Mouse (Mus musculus): ENCODE measurements around the gene Ddx20. TPM values are rescaled to one million over a fixed set of nuclear protein-coding genes. Genes with fewer than 3 reads are reported as not detected.

Ddx20 gene
- polyA plus RNA-seq, 1 experiment from 2014 or later: 24.6 TPM

- Histone ChIP-seq H3K4me2 (ENCODE audit: low read length) (no peak overlapping the region), H3K27ac (ENCODE audit: low read length) (no peak overlapping the region), H3K27me3 (ENCODE audit: control insufficient read depth, insufficient read depth, low read depth, low read length) (no peaks in the 10 kb centered on the region), H3K4me3 (ENCODE audit: low read depth, low read length) (no peak overlapping the region), H3K9ac (ENCODE audit: low read depth, low read length) (no peak overlapping the region), H3K9me3 (replicated peaks; ENCODE audit: control insufficient read depth, low read length, poor library complexity, severe bottlenecking) (no peaks in the 10 kb centered on the region), H3K4me1 (ENCODE audit: control insufficient read depth, insufficient read depth, low read length) (no peaks in the 10 kb centered on the region), H3K36me3 (ENCODE audit: control insufficient read depth, insufficient read depth, low read length) (peaks cover 6% of the 10 kb centered on the region)
- ATAC-seq: no peak
- 85% methylated on average over 9 of the region's 9 CpGs for WGBS
These were observed 22.1 kb downstream of the Ddx20 start for GRCm38 (mm10) chr3:105665105-105665765.

GRCm38 (mm10) chr3:105663043-105663442, 24.3 kb downstream of the Ddx20 start:
- no peaks in the 10 kb centered on the region for H3K27me3 ChIP-seq (ENCODE audit: control insufficient read depth, insufficient read depth, low read depth, low read length)
- no peak overlapping the region for H3K27ac ChIP-seq (ENCODE audit: low read length)
- H3K36me3 ChIP-seq (ENCODE audit: control insufficient read depth, insufficient read depth, low read length): no peaks in the 10 kb centered on the region
- H3K4me2 ChIP-seq (ENCODE audit: low read length): no peak overlapping the region
- H3K4me1 ChIP-seq (ENCODE audit: control insufficient read depth, insufficient read depth, low read length): no peaks in the 10 kb centered on the region
- 69% methylated on average over 8 of the region's 8 CpGs for WGBS
- no peak overlapping the region for H3K4me3 ChIP-seq (ENCODE audit: low read depth, low read length)
- H3K9ac ChIP-seq (ENCODE audit: low read depth, low read length): no peak overlapping the region
- ATAC-seq: 0 out of 2 replicates have a peak, but pooled peaks have one; percentile 19
- no peaks in the 10 kb centered on the region for H3K9me3 ChIP-seq (replicated peaks; ENCODE audit: control insufficient read depth, low read length, poor library complexity, severe bottlenecking)

GRCm38 (mm10) chr3:105660530-105660929, 26.8 kb downstream of the Ddx20 start:
- no peak overlapping the region for H3K4me3 ChIP-seq (ENCODE audit: low read depth, low read length)
- WGBS: 71% methylated on average over 2 of the region's 2 CpGs
- no peak for ATAC-seq
- H3K9me3 ChIP-seq (replicated peaks; ENCODE audit: control insufficient read depth, low read length, poor library complexity, severe bottlenecking): no peaks in the 10 kb centered on the region
- no peak overlapping the region for H3K9ac ChIP-seq (ENCODE audit: low read depth, low read length)
- no peaks in the 10 kb centered on the region for H3K4me1 ChIP-seq (ENCODE audit: control insufficient read depth, insufficient read depth, low read length)
- H3K4me2 ChIP-seq (ENCODE audit: low read length): no peak overlapping the region
- H3K27me3 ChIP-seq (ENCODE audit: control insufficient read depth, insufficient read depth, low read depth, low read length): no peaks in the 10 kb centered on the region
- no peaks in the 10 kb centered on the region for H3K36me3 ChIP-seq (ENCODE audit: control insufficient read depth, insufficient read depth, low read length)
- no peak overlapping the region for H3K27ac ChIP-seq (ENCODE audit: low read length)

- Histone ChIP-seq H3K9ac (ENCODE audit: low read depth, low read length) (no peak overlapping the region), H3K4me1 (ENCODE audit: control insufficient read depth, insufficient read depth, low read length) (no peaks in the 10 kb centered on the region), H3K4me3 (ENCODE audit: low read depth, low read length) (no peak overlapping the region), H3K9me3 (replicated peaks; ENCODE audit: control insufficient read depth, low read length, poor library complexity, severe bottlenecking) (no peaks in the 10 kb centered on the region), H3K36me3 (ENCODE audit: control insufficient read depth, insufficient read depth, low read length) (no peaks in the 10 kb centered on the region), H3K4me2 (ENCODE audit: low read length) (no peak overlapping the region), H3K27me3 (ENCODE audit: control insufficient read depth, insufficient read depth, low read depth, low read length) (no peaks in the 10 kb centered on the region), H3K27ac (ENCODE audit: low read length) (no peak overlapping the region)
- WGBS: 92% methylated on average over 11 of the region's 11 CpGs
- no peak for ATAC-seq
These were observed 32.3 kb downstream of the Ddx20 start for GRCm38 (mm10) chr3:105655031-105655585.

GRCm38 (mm10) chr3:105653544-105654380, 33.6 kb downstream of the Ddx20 start:
- Histone ChIP-seq H3K27me3 (ENCODE audit: control insufficient read depth, insufficient read depth, low read depth, low read length) (no peaks in the 10 kb centered on the region), H3K27ac (ENCODE audit: low read length) (no peak overlapping the region), H3K4me2 (ENCODE audit: low read length) (no peak overlapping the region), H3K9me3 (replicated peaks; ENCODE audit: control insufficient read depth, low read length, poor library complexity, severe bottlenecking) (no peaks in the 10 kb centered on the region), H3K36me3 (ENCODE audit: control insufficient read depth, insufficient read depth, low read length) (no peaks in the 10 kb centered on the region), H3K4me1 (ENCODE audit: control insufficient read depth, insufficient read depth, low read length) (no peaks in the 10 kb centered on the region), H3K4me3 (ENCODE audit: low read depth, low read length) (no peak overlapping the region), H3K9ac (ENCODE audit: low read depth, low read length) (no peak overlapping the region)
- 91% methylated on average over 13 of the region's 13 CpGs for whole genome bisulfite sequencing
- ATAC-seq: no peak

- peak; percentile 65 for ATAC-seq
- Histone ChIP-seq H3K36me3 (ENCODE audit: control insufficient read depth, insufficient read depth, low read length) (no peaks in the 10 kb centered on the region), H3K4me2 (ENCODE audit: low read length) (no peak overlapping the region), H3K9me3 (replicated peaks; ENCODE audit: control insufficient read depth, low read length, poor library complexity, severe bottlenecking) (no peaks in the 10 kb centered on the region), H3K4me1 (ENCODE audit: control insufficient read depth, insufficient read depth, low read length) (no peaks in the 10 kb centered on the region), H3K4me3 (ENCODE audit: low read depth, low read length) (no peak overlapping the region), H3K27me3 (ENCODE audit: control insufficient read depth, insufficient read depth, low read depth, low read length) (no peaks in the 10 kb centered on the region), H3K9ac (ENCODE audit: low read depth, low read length) (no peak overlapping the region), H3K27ac (ENCODE audit: low read length) (no peak overlapping the region)
- 65% methylated on average over 8 of the region's 8 CpGs for WGBS
These were observed 38.3 kb downstream of the Ddx20 start for GRCm38 (mm10) chr3:105648889-105649567.

GRCm38 (mm10) chr3:105643566-105643965, 43.8 kb downstream of the Ddx20 start:
- Histone ChIP-seq H3K4me3 (ENCODE audit: low read depth, low read length) (no peak overlapping the region), H3K9me3 (replicated peaks; ENCODE audit: control insufficient read depth, low read length, poor library complexity, severe bottlenecking) (no peaks in the 10 kb centered on the region), H3K4me1 (ENCODE audit: control insufficient read depth, insufficient read depth, low read length) (no peaks in the 10 kb centered on the region), H3K9ac (ENCODE audit: low read depth, low read length) (no peak overlapping the region), H3K4me2 (ENCODE audit: low read length) (no peak overlapping the region), H3K36me3 (ENCODE audit: control insufficient read depth, insufficient read depth, low read length) (no peaks in the 10 kb centered on the region), H3K27ac (ENCODE audit: low read length) (no peak overlapping the region), H3K27me3 (ENCODE audit: control insufficient read depth, insufficient read depth, low read depth, low read length) (no peaks in the 10 kb centered on the region)
- no peak; the same call in 1 of the 2 replicates for ATAC-seq
- 82% methylated on average over 5 of the region's 5 CpGs for WGBS

- no peaks in the 10 kb centered on the region for H3K9me3 ChIP-seq (replicated peaks; ENCODE audit: control insufficient read depth, low read length, poor library complexity, severe bottlenecking)
- 84% methylated on average over 1 of the region's 1 CpGs for WGBS
- peak; percentile 80 for ATAC-seq
These were observed 45.2 kb downstream of the Ddx20 start for GRCm38 (mm10) chr3:105642186-105642585.

More at GRCm38 (mm10) chr3:105642186-105642585, 45.2 kb downstream of the Ddx20 start:
- Histone ChIP-seq H3K4me1 (ENCODE audit: control insufficient read depth, insufficient read depth, low read length) (no peaks in the 10 kb centered on the region), H3K4me3 (ENCODE audit: low read depth, low read length) (no peak overlapping the region), H3K36me3 (ENCODE audit: control insufficient read depth, insufficient read depth, low read length) (no peaks in the 10 kb centered on the region), H3K27me3 (ENCODE audit: control insufficient read depth, insufficient read depth, low read depth, low read length) (no peaks in the 10 kb centered on the region), H3K4me2 (ENCODE audit: low read length) (no peak overlapping the region), H3K9ac (ENCODE audit: low read depth, low read length) (no peak overlapping the region), H3K27ac (ENCODE audit: low read length) (no peak overlapping the region)
